Mouse (Mus musculus) MEL (cell line): ENCODE measurements at regions not wholly inside any gene's neighbourhood (a gene's known extent, or its start where the extent isn't known, plus 50 kb on each side); places are given as distances from the start of the nearest gene placed in this dataset.
A peak's percentile ranks its signal among the peaks of the same experiment; 100 is the strongest.

Experiments
- CTCF ChIP-seq, 3 experiments: IDR thresholded peaks in 2 of 3; conservative IDR thresholded peaks in 1 of 3; 2 replicates each; pipeline ENCODE4 v1.5.1; 2011 to 2012; ENCODE audit warnings: low read length in 3 of 3, low read depth in 2 of 3, mild to moderate bottlenecking in 2 of 3, improper control_type of control experiment in 1 of 3, inconsistent platforms in 1 of 3, mixed read lengths in 1 of 3, moderate library complexity in 1 of 3; ENCODE audit not compliant: control insufficient read depth in 1 of 3, insufficient read depth in 1 of 3, poor library complexity in 1 of 3, severe bottlenecking in 1 of 3
- ELF1 ChIP-seq: IDR thresholded peaks from 2 replicates; pipeline ENCODE4 v1.6.1; 2014; ENCODE audit warnings: low read depth, mild to moderate bottlenecking, inconsistent platforms, low read length, improper control_type of control experiment, moderate library complexity
- EP300 ChIP-seq, 2 experiments: IDR thresholded peaks; 2 replicates each; pipeline ENCODE4 v1.6.1; 2011; ENCODE audit warnings: improper control_type of control experiment in 2 of 2, low read length in 2 of 2, low read depth in 1 of 2, mild to moderate bottlenecking in 1 of 2
- GATA1 ChIP-seq: IDR thresholded peaks from 2 replicates; pipeline ENCODE4 v1.6.1; 2011; ENCODE audit warnings: low read depth, low read length, improper control_type of control experiment
- MAFK ChIP-seq: IDR thresholded peaks from 2 replicates; pipeline ENCODE4 v1.6.1; 2011; ENCODE audit warnings: low read depth, mild to moderate bottlenecking, low read length, improper control_type of control experiment, borderline replicate concordance
- MYC ChIP-seq: IDR thresholded peaks from 2 replicates; pipeline ENCODE4 v1.6.1; 2011; ENCODE audit warnings: low read depth, mild to moderate bottlenecking, low read length, improper control_type of control experiment, moderate library complexity
- POLR2A ChIP-seq, 2 experiments: IDR thresholded peaks; 2 replicates each; pipeline ENCODE4 v1.6.1; 2011 to 2012; ENCODE audit warnings: low read length in 2 of 2, mild to moderate bottlenecking in 2 of 2, control low read depth in 1 of 2, improper control_type of control experiment in 1 of 2, low read depth in 1 of 2, moderate library complexity in 1 of 2; ENCODE audit not compliant: control insufficient read depth in 1 of 2, insufficient read depth in 1 of 2, poor library complexity in 1 of 2
- TBP ChIP-seq: IDR thresholded peaks from 2 replicates; pipeline ENCODE4 v1.8.0; 2011; ENCODE audit warnings: low read depth, low read length, improper control_type of control experiment
- ZNF384 ChIP-seq: IDR thresholded peaks from 2 replicates; pipeline ENCODE4 v1.6.1; 2012; ENCODE audit warnings: low read depth, mild to moderate bottlenecking, inconsistent platforms, low read length, improper control_type of control experiment

DNA sequence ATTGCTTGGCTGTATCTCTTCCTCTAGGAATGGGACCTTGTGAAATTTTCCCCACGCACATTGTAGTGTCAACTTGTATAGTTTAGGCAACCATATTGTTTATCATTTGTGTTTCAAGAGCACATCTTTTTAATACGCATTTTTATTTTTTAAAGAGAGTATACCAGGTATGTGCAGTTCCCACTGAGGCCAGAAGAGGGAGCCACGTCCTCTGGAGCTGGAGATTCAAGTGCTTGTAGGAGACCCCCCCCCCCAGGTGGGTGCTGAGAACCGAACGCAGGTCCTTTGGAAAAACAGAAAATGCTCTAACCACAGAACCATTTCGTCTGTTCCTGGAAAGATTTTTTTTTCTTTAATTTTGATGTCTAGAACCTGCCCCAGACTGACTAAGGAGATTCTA lies 161.5 kb downstream of the Dad1 start:
- TF ChIP-seq POLR2A (IDR thresholded peaks at IDR 0.05; ENCODE audit: control insufficient read depth in 1 of 2, insufficient read depth in 1 of 2, low read depth in 1 of 2, low read length in 2 of 2, poor library complexity in 1 of 2) (no peak), ELF1 (no peak), CTCF (IDR thresholded peaks at IDR 0.05 in 2 of 3, conservative IDR thresholded peaks at IDR 0.05 in 1 of 3; ENCODE audit: control insufficient read depth in 1 of 3, insufficient read depth in 1 of 3, low read depth in 2 of 3, low read length in 3 of 3, poor library complexity in 1 of 3, severe bottlenecking in 1 of 3) (peak; percentile 35 to 51 (median 40); a peak in 5 of 6 replicates), MAFK (no peak), MYC (no peak), TBP (no peak), GATA1 (no peak), ZNF384 (no peak), EP300 (IDR thresholded peaks at IDR 0.05; ENCODE audit: low read depth in 1 of 2, low read length in 2 of 2) (no peak)
